Mouse (Mus musculus): ENCODE results near the gene Inmt. TPM values are rescaled to one million over a fixed set of nuclear protein-coding genes. Genes with fewer than 3 reads are reported as not detected.

The Inmt gene
- total RNA-seq, 1 experiment from 2014 or later: not detected

DNA sequence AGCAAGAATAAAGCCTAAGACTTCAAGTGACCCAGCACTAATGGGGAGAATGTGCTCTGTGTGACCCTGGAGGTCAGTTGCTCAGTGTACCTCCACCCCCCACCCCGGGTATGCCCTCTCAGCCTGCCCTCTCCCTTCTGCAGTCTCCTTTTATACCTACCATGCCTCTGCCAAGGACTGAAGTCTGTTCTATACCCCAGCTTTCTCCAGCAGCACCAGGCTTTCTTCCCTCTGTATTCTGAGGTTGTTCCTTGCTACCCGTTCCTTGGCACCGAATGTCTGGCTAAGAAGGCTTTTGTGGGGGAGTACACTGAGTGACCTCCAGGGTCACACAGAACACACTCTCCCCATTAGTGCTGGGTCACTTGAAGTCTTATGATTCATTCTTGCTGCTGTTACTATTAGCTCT, 898 bp downstream of the Inmt start:
- ATAC-seq (ENCODE audit: extremely low read depth, insufficient number of reproducible peaks, low FRiP score, poor library complexity, severe bottlenecking): no peak

- ATAC-seq (ENCODE audit: extremely low read depth, insufficient number of reproducible peaks, low FRiP score, poor library complexity, severe bottlenecking): no peak
These were observed 1.7 kb downstream of the Inmt start for GRCm38 (mm10) chr6:55173171-55173570.

DNA sequence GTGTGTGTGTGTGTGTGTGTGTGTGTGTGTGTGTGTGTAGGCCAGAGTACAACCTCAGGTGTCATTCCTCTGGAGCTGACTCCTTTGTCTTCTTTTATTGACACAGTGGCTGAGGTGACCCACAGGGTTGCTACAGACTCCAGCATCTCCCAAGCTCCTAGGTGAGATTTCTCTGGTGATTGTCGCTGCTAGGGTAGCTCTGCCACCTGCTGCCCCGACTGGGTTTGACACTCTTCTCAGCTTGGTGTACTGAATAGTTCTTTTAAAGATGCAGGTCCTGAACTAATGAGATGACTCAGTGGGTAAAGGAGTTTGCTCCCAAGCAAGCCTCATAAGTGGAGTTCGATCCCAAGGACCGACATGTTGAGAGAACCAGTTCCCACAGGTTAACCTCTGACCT, 3.2 kb downstream of the Inmt start:
- no peak for ATAC-seq (ENCODE audit: extremely low read depth, insufficient number of reproducible peaks, low FRiP score, poor library complexity, severe bottlenecking)

- no peak for ATAC-seq (ENCODE audit: extremely low read depth, insufficient number of reproducible peaks, low FRiP score, poor library complexity, severe bottlenecking)
These were observed 5.0 kb downstream of the Inmt start for GRCm38 (mm10) chr6:55169818-55170217.

- peak; percentile 57; the same call in 1 of the 2 replicates for ATAC-seq (ENCODE audit: extremely low read depth, insufficient number of reproducible peaks, low FRiP score, poor library complexity, severe bottlenecking)
These were observed 7.9 kb downstream of the Inmt start for GRCm38 (mm10) chr6:55166777-55167463.

DNA sequence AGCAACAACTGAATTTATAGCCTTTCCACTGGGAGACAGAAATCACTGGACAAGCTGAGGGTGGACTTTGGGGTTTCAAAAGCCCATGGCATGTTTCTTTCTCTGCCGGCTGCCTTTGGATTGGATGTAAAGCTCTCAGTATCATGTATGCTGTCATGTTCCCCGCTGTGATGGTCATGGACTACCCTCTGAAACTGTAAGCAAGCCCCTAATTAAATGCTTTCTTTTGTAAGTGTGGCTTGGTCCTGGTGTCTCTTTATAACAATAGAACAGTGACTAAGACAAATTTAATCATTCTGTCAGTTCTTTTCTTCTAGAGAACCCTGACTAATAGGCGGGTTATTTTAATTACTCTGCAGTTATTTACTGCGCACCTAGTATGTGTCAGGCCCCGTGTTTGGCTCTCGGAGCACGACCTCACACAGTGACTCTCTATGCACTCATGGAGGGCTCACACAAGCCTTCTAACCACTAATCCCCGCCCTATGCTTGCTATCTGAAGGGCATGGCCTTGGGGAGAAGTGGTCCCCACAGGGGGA, 11.7 kb downstream of the Inmt start:
- no peak for ATAC-seq (ENCODE audit: extremely low read depth, insufficient number of reproducible peaks, low FRiP score, poor library complexity, severe bottlenecking)

GRCm38 (mm10) chr6:55161311-55161761, 13.5 kb downstream of the Inmt start:
- ATAC-seq (ENCODE audit: extremely low read depth, insufficient number of reproducible peaks, low FRiP score, poor library complexity, severe bottlenecking): no peak

- ATAC-seq (ENCODE audit: extremely low read depth, insufficient number of reproducible peaks, low FRiP score, poor library complexity, severe bottlenecking): no peak
These were observed 15.6 kb downstream of the Inmt start for GRCm38 (mm10) chr6:55159256-55159655.

DNA sequence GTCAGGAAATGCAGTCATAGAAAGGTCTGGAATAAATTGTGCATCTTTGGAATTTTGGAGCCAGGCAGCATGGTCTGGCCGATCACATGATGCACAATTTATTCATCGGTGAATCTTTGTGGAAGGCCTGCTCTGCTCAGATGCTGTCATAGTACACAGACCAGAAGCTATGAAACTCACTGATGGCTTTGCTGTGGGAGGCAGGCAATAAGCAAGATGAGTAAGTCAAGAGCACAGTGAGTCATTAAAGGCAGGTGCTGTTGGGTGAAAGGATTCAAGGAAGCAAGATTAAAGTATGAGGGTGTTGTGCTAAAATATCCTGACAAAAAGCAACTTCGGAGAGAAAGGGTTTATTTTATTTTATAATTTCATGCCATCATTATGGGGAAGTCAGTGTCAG, 22.6 kb downstream of the Inmt start:
- no peak for ATAC-seq (ENCODE audit: extremely low read depth, insufficient number of reproducible peaks, low FRiP score, poor library complexity, severe bottlenecking)

DNA sequence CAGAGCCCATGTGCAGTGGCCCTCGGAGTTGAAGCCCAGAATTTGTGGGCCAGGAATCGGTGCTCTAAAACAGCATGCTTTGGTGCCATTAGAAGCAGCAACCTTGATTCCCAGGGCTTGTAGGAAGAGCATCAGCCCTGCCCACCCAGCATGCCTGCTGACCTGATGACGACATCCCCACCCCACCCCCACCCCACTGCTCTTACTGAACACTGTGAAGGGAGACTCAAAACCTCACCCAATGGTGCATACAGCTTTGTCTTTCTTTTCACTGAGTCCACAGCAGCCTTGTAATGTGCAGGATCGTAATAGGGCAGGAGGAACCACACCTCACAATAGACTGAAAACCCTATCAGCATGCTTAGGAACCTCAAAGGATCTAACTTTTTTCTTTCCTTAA, 28.7 kb downstream of the Inmt start:
- ATAC-seq (ENCODE audit: extremely low read depth, insufficient number of reproducible peaks, low FRiP score, poor library complexity, severe bottlenecking): no peak

DNA sequence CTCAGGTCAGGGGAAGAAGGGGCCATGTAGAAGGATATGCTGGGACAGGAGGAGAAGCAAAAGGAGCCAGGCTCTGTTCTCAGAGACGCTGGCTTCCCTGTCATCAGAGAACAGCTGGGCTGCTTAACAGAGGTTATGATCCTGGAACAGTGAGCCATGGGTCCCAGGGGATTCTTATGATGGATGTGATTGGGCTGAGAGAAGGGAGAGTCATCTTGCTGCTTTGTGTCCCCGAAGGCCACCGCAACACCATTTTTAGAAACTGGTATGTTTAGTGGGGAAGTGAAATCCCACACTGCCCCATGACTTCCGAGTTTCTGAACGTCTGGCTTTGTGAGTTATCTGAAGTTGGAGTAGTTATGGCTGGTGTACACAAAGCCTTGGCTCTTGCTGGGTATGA, 29.6 kb downstream of the Inmt start:
- ATAC-seq (ENCODE audit: extremely low read depth, insufficient number of reproducible peaks, low FRiP score, poor library complexity, severe bottlenecking): no peak

DNA sequence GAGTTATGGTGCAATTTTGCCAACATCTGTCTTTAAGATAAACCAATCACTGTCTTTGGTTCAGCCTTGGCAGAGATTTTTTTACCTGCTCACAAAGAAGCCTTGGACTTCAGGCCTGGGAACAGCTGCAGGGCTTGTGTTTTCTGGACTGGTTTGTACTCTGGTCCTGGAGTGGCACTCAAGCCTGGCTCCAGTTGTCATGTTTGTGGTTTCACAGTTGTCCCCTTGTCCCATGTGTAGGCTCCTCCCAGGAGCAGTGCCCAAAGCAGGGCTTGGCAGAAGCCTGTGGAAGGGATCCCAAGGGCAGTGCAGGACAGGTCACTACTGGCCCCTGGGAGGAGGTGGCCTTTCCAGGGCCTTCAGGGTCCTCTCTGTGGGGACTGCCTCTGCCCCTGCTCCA, 36.5 kb downstream of the Inmt start:
- no peak for ATAC-seq (ENCODE audit: extremely low read depth, insufficient number of reproducible peaks, low FRiP score, poor library complexity, severe bottlenecking)

GRCm38 (mm10) chr6:55133425-55133824, 41.4 kb downstream of the Inmt start:
- no peak for ATAC-seq (ENCODE audit: extremely low read depth, insufficient number of reproducible peaks, low FRiP score, poor library complexity, severe bottlenecking)

DNA sequence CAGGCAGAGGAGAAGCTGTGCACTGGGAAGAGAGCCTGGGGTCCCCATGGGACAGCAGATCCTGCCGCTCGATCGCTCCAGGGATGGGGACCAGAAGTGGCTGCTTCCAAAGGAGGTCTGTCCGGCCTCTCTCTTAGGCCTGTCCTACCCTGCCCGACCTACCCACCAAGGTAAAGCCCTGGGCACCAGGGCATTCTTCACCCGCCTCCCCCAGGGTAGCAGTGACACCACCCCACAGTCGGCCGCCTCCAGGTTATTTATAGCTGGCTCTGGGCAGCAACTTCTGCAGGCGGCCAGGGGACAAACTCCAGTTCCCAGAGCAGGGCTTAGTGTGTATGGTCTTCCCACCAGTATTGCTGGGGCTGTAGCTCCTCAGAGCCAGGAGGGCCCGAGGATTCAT, 42.0 kb downstream of the Inmt start, which contains the start of gene Crhr2:
TSS of gene Crhr2 (minus strand) at position 223 of the 400 bp plus-strand sequence.
- no peak for ATAC-seq (ENCODE audit: extremely low read depth, insufficient number of reproducible peaks, low FRiP score, poor library complexity, severe bottlenecking)

DNA sequence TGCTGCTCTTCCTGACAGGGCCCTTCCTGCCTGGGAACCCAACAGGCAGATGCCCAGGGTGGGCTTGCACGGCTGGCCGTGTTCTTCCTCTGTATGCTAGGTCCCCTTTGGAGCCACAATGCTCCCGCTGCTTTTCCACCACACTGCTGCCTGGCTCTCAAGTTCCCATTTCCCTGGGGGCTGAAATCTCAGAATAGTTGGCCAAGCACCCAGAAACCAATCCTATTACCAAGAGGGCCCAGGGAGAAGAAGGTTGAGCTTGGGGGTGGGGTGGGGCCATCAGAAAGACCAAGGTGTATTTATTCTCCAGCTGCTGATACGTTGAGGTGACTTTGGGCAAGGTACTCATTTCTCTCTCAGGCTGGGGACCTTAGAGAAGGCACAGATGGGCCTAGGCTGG, 43.5 kb downstream of the Inmt start:
- ATAC-seq (ENCODE audit: extremely low read depth, insufficient number of reproducible peaks, low FRiP score, poor library complexity, severe bottlenecking): no peak

DNA sequence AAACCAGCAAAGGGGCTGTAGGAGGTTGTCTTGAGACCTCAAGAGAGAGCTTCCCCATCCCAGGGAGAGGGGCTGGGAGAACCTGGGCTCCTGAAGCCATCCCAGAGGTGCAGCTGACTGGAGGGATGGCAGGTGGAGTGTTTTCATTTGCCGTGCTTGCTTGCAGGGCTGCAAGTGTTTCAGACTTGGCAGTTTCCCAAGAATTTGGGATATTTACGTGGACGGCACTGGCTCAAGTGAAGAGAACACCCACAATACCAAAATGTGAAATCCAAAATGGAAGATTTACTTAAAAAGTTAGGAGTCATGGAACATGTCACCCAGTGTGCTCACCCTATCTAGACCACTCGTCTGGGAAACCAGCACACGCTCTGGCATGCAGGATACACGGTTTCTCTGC, 44.2 kb downstream of the Inmt start:
- no peak for ATAC-seq (ENCODE audit: extremely low read depth, insufficient number of reproducible peaks, low FRiP score, poor library complexity, severe bottlenecking)

GRCm38 (mm10) chr6:55128391-55128790, 46.5 kb downstream of the Inmt start:
- ATAC-seq (ENCODE audit: extremely low read depth, insufficient number of reproducible peaks, low FRiP score, poor library complexity, severe bottlenecking): no peak

DNA sequence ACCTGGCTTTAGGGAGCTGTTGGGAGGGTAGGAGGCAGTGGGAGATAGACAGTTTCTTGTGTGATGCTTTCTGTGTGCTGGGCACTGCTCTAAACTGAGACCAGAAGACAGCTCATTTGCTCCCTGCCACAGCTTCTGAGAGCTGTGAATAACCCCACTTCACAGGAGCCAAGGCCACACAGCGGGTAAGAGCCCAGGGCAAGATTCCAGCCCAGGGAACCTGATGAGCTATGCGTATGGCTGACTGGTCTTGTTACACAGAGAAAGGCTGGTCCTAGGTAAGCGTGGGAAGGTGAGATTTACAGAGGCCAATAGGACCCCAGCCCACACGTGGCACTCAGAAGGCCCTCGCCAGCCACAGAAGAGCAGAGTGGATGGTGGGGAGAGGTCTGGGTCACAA, 48.3 kb downstream of the Inmt start:
- ATAC-seq (ENCODE audit: extremely low read depth, insufficient number of reproducible peaks, low FRiP score, poor library complexity, severe bottlenecking): no peak

- ATAC-seq (ENCODE audit: extremely low read depth, insufficient number of reproducible peaks, low FRiP score, poor library complexity, severe bottlenecking): no peak
These were observed 51.8 kb downstream of the Inmt start for GRCm38 (mm10) chr6:55123056-55123455.

Data from neutrophil, adult 5-6 weeks (primary cell).